Mouse (Mus musculus) gastrocnemius, postnatal 10 days (tissue): ENCODE measurements around the gene Unc79. TPM values are rescaled to one million over a fixed set of nuclear protein-coding genes. Genes with fewer than 3 reads are reported as not detected.

Experiments
- DNase-seq: peaks from one replicate; pipeline ENCODE4 v3.0.0; 2021; ENCODE audit warnings: mixed read lengths
- microRNA-seq, 2 experiments: library from miRNA; unstranded; fragments of <30 nt; microRNA quantifications; one replicate each; pipeline ENCODE4 v1.2.0; 2021
- total RNA-seq, 2 experiments: library from RNA; stranded (reverse); gene quantifications; 2 replicates each; pipeline ENCODE4 v1.2.3; 2021

The Unc79 gene
- total RNA-seq, 2 experiments from 2014 or later = 0.12 to 0.16 TPM

GRCm38 (mm10) chr12:103209581-103209980 is 260.9 kb downstream of the Unc79 start:
- no peak for DNase-seq

- DNase-seq = no peak
These were observed 262.4 kb downstream of the Unc79 start for GRCm38 (mm10) chr12:103211078-103211477.

DNA sequence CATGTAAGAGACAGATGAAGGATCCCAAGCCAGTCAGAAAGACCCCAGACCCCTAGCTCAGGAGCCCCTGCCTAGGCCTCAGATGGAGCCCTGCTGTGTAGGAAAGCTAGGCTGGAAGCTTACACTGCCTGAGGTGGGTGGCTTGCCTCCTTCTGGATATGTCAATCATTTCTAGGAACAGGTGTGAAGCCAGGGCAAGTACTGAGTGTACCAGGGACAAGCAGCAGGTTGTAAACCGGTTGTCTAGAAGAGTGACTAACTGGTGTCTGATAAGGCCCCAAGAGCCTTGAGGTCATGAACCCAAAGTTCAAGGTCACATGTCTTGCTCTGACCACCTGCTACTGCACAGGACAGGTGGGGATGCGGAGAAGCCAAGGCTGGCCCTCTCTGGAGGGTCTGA is 264.9 kb downstream of the Unc79 start:
- no peak for DNase-seq

DNA sequence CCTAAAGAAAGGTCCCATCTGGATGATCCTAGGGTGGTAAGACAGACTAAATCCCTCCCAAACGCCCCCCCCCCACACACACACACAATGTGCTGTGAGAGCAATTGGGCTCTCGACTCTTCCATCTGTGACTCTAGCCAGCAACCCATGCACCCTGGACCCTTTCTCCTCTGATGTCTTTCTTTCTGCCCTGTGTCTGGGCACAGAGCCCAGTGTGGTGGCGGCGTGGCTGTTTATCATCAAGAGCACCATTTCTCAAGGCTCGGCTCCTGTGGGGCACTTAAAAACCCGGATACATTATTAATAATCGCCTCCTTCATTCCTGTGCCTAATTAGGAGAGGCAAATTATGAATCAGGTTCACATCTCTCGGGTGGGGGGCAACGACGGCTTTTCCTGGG is 265.6 kb downstream of the Unc79 start:
- DNase-seq = no peak

GRCm38 (mm10) chr12:103214797-103215196 is 266.1 kb downstream of the Unc79 start:
- no peak for DNase-seq

GRCm38 (mm10) chr12:103215877-103216610 is 267.4 kb downstream of the Unc79 start:
- no peak for DNase-seq

- DNase-seq = no peak
These were observed 275.0 kb downstream of the Unc79 start for GRCm38 (mm10) chr12:103223671-103224070.

- DNase-seq = no peak
These were observed 277.5 kb downstream of the Unc79 start for GRCm38 (mm10) chr12:103226121-103226520.

- no peak for DNase-seq
These were observed 280.4 kb downstream of the Unc79 start for GRCm38 (mm10) chr12:103229058-103229457.

Small RNA genes lying within 50 kb of the gene (microRNA-seq; reads per million reads assigned to microRNA genes)
- gene Gm44324 = 0 reads per million in 2 experiments

Other genes starting within 250 kb of the Unc79 start
- 1 to 10 TPM; 5.6 to 6.0 TPM for gene Itpk1, start 243.9 kb upstream of the Unc79 start, total RNA-seq
- gene Moap1, start 205.2 kb upstream of the Unc79 start, total RNA-seq = 1 to 10 TPM; 6.4 to 6.8 TPM
- 1 to 10 TPM; 2.3 to 2.7 TPM for gene Tmem251, start 205.1 kb upstream of the Unc79 start, total RNA-seq
- not detected for gene Gm28051, start 191.1 kb upstream of the Unc79 start, total RNA-seq
- 1 to 10 TPM; 6.7 to 7.4 TPM for gene Gon7, start 191.1 kb upstream of the Unc79 start, total RNA-seq
- gene Ubr7, start 190.9 kb upstream of the Unc79 start, total RNA-seq = 10 to 100 TPM; 15.2 to 17.7 TPM
- gene Gm20604, start 190.2 kb upstream of the Unc79 start, total RNA-seq = 1 to 10 TPM; 3.4 to 3.5 TPM
- 10 to 100 TPM; 18.6 to 25.3 TPM for gene Btbd7, start 70.4 kb upstream of the Unc79 start, total RNA-seq
- gene Cox8c, start 49.5 kb upstream of the Unc79 start, total RNA-seq = not detected